Mouse (Mus musculus) limb, embryonic 12.5 days (tissue): ENCODE measurements around the gene Jade1. TPM values are rescaled to one million over a fixed set of nuclear protein-coding genes. Genes with fewer than 3 reads are reported as not detected.

Experiments
- ATAC-seq: fragments of 200-750 bp; cut with Nextera tagmentation; 2 replicates; pipeline ENCODE4 v1.8.0; 2017; ENCODE audit warnings: low read depth, moderate TSS enrichment; ENCODE audit not compliant: insufficient number of reproducible peaks, insufficient read depth, low FRiP score, low TSS enrichment
- H3K27ac ChIP-seq: fragments of 300-500 bp; sonication (generic); 2 replicates; pipeline ENCODE4 v1.5.1; 2016; ENCODE audit warnings: mild to moderate bottlenecking, moderate library complexity
- H3K27me3 ChIP-seq: fragments of 300-500 bp; sonication (generic); 2 replicates; pipeline ENCODE4 v1.6.1; 2016; ENCODE audit warnings: mild to moderate bottlenecking, moderate library complexity
- H3K36me3 ChIP-seq: fragments of 300-500 bp; sonication (generic); 2 replicates; pipeline ENCODE4 v1.6.1; 2016; ENCODE audit warnings: mild to moderate bottlenecking, moderate library complexity
- H3K4me1 ChIP-seq: fragments of 300-500 bp; sonication (generic); replicated peaks from 2 replicates; pipeline ENCODE4 v1.6.1; 2016
- H3K4me2 ChIP-seq: fragments of 300-500 bp; sonication (generic); 2 replicates; pipeline ENCODE4 v1.6.1; 2016; ENCODE audit warnings: mild to moderate bottlenecking, moderate library complexity
- H3K4me3 ChIP-seq: fragments of 300-500 bp; sonication (generic); replicated peaks from 2 replicates; pipeline ENCODE4 v1.5.1; 2016; ENCODE audit warnings: mild to moderate bottlenecking
- H3K9ac ChIP-seq: fragments of 300-500 bp; sonication (generic); replicated peaks from 2 replicates; pipeline ENCODE4 v1.6.1; 2016; ENCODE audit warnings: mild to moderate bottlenecking, moderate library complexity
- H3K9me3 ChIP-seq: fragments of 300-500 bp; sonication (generic); 2 replicates; pipeline ENCODE4 v1.6.1; 2016; ENCODE audit warnings: mild to moderate bottlenecking, moderate library complexity
- WGBS: fragments of 180-500 bp; shearing (Covaris S2); methylation state at CpG from one replicate; pipeline ENCODE4 v1.1.7; 2016; 5-methylcytosine and 5-hydroxymethylcytosine counted together
- polyA plus RNA-seq: library from polyadenylated mRNA; unstranded; fragments of >200 nt; fragmentation: Nextera tagmentation; extraction: Ambion mirVana; gene quantifications from 2 replicates; pipeline ENCODE4 v1.2.1, GENCODE M21; 2016

The Jade1 gene
- polyA plus RNA-seq, 1 experiment from 2014 or later: 15.3 TPM

DNA sequence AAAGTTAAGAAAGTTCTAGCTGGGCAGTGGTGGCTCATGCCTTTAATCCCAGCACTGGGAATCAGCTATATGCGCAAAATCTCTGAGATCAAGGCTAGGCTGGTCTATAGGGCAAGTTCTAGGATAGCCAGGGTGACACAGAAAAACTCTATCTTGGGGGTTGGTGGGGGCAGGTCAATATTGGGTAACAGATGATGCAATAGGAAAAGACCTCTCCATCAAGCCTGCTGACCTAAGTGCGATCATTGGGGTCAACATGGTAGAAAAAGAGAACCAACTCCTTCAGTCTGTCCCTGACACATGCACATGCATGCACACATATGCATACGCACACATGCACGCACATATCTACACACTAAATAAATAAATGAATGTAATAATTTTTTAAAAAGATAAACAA is 32.1 kb upstream of the Jade1 start:
- 94% methylated on average over 4 of the region's 4 CpGs for WGBS
- ATAC-seq: no peak
- no peak overlapping the region for H3K27ac ChIP-seq

DNA sequence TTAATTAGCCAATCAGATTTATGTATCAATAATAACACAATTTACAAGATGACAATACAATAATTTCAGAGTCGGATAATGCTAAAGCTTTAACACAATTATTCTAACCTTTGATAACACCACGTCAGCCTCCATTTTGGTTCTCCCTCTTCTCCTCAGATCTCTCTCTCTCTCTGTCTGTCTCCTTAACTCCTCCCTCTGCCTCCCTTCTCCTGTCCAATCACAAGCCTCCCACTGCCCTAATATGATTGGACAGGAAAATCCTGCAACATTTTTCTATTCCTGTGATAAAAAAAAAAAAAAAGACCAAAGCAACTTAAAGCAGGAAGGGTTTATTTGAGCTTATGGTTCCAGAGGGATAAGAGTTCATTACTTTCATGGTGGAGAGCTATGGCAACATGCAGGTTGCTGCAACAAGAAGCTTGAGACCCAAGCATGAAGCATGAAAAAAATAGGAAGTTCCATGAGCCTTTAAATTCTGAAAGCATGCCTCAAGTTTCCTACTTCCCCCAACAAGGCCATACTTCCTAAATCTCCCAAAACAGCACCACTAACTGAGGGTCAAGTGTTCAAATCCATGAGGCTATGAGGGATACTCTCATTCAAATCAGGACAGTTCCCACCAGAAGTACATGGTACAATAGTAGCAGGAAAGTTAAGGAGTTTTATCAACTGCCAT is 27.1 kb upstream of the Jade1 start:
- no peaks in the 10 kb centered on the region for H3K36me3 ChIP-seq

More for the DNA sequence above, 32.1 kb upstream of the Jade1 start:
- Histone ChIP-seq H3K27me3 (no peaks in the 10 kb centered on the region), H3K4me1 (no peaks in the 10 kb centered on the region), H3K36me3 (no peaks in the 10 kb centered on the region), H3K4me2 (no peak overlapping the region), H3K9ac (no peak overlapping the region), H3K9me3 (no peaks in the 10 kb centered on the region), H3K4me3 (no peak overlapping the region)

GRCm38 (mm10) chr3:41530156-41530555 is 25.4 kb upstream of the Jade1 start:
- ATAC-seq: no peak

More for the DNA sequence above, 27.1 kb upstream of the Jade1 start:
- no peaks in the 10 kb centered on the region for H3K9me3 ChIP-seq
- no peak overlapping the region for H3K4me2 ChIP-seq
- 99% methylated on average over 2 of the region's 2 CpGs for WGBS
- peaks cover 9% of the 10 kb centered on the region for H3K4me1 ChIP-seq
- H3K27ac ChIP-seq: no peak overlapping the region
- no peaks in the 10 kb centered on the region for H3K27me3 ChIP-seq
- H3K4me3 ChIP-seq: no peak overlapping the region
- H3K9ac ChIP-seq: no peak overlapping the region
- no peak for ATAC-seq

DNA sequence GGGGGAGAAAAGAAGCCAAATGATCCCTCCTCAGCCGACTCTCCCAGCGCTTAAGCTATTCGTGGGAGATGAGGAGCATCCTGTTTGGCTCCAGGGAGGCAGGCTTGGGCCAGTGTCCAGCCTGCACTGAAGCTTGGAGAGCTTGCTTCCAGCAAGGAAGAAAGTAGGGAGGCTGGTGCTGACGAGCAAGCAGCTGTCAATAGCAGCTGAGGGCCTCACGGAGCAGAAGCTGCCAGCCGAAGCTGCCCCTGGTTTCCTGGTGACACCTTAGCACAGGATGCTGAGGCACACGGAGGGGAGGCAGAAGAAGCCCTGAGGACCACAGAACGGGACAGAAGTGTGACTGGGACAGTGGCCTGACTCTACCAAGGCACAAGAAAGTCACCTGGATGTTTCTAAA is 24.0 kb upstream of the Jade1 start:
- 21% methylated on average over 8 of the region's 8 CpGs for WGBS
- no peak overlapping the region for H3K27ac ChIP-seq
- no peaks in the 10 kb centered on the region for H3K27me3 ChIP-seq
- H3K4me3 ChIP-seq: no peak overlapping the region
- ATAC-seq: no peak
- H3K36me3 ChIP-seq: no peaks in the 10 kb centered on the region
- H3K9me3 ChIP-seq: no peaks in the 10 kb centered on the region
- H3K9ac ChIP-seq: no peak overlapping the region
- peaks cover 9% of the 10 kb centered on the region for H3K4me1 ChIP-seq
- H3K4me2 ChIP-seq: 0 out of 2 replicates have a peak overlapping the region, but pooled peaks have one; percentile 15

More at GRCm38 (mm10) chr3:41530156-41530555, 25.4 kb upstream of the Jade1 start:
- H3K27me3 ChIP-seq: no peaks in the 10 kb centered on the region
- WGBS: 72% methylated on average over 3 of the region's 3 CpGs
- no peak overlapping the region for H3K9ac ChIP-seq
- H3K4me2 ChIP-seq: no peak overlapping the region
- no peak overlapping the region for H3K27ac ChIP-seq
- H3K4me3 ChIP-seq: no peak overlapping the region
- H3K36me3 ChIP-seq: no peaks in the 10 kb centered on the region
- H3K9me3 ChIP-seq: no peaks in the 10 kb centered on the region
- H3K4me1 ChIP-seq: peaks cover 9% of the 10 kb centered on the region

- no peaks in the 10 kb centered on the region for H3K9me3 ChIP-seq
- 68% methylated on average over 12 of the region's 12 CpGs for WGBS
- peaks cover 9% of the 10 kb centered on the region for H3K4me1 ChIP-seq
- no peak overlapping the region for H3K4me3 ChIP-seq
- no peak overlapping the region for H3K9ac ChIP-seq
- no peak overlapping the region for H3K4me2 ChIP-seq
- H3K27me3 ChIP-seq: no peaks in the 10 kb centered on the region
- ATAC-seq: no peak
- no peaks in the 10 kb centered on the region for H3K36me3 ChIP-seq
- no peak overlapping the region for H3K27ac ChIP-seq
Measured at GRCm38 (mm10) chr3:41532109-41532508, 23.4 kb upstream of the Jade1 start.

GRCm38 (mm10) chr3:41533660-41534059 is 21.9 kb upstream of the Jade1 start:
- H3K4me2 ChIP-seq: no peak overlapping the region
- no peak for ATAC-seq
- H3K27ac ChIP-seq: no peak overlapping the region
- no peaks in the 10 kb centered on the region for H3K9me3 ChIP-seq
- no peak overlapping the region for H3K4me3 ChIP-seq
- WGBS: 47% methylated on average over 7 of the region's 7 CpGs
- H3K36me3 ChIP-seq: no peaks in the 10 kb centered on the region
- H3K4me1 ChIP-seq: peaks cover 9% of the 10 kb centered on the region
- no peak overlapping the region for H3K9ac ChIP-seq
- H3K27me3 ChIP-seq: no peaks in the 10 kb centered on the region

- Histone ChIP-seq H3K4me3 (no peak overlapping the region), H3K9ac (no peak overlapping the region), H3K27me3 (no peaks in the 10 kb centered on the region), H3K36me3 (no peaks in the 10 kb centered on the region), H3K4me2 (no peak overlapping the region), H3K4me1 (no peaks in the 10 kb centered on the region), H3K27ac (no peak overlapping the region), H3K9me3 (no peaks in the 10 kb centered on the region)
- 87% methylated on average over 2 of the region's 2 CpGs for WGBS
- ATAC-seq: no peak
Measured at GRCm38 (mm10) chr3:41537957-41538356, 17.6 kb upstream of the Jade1 start.

DNA sequence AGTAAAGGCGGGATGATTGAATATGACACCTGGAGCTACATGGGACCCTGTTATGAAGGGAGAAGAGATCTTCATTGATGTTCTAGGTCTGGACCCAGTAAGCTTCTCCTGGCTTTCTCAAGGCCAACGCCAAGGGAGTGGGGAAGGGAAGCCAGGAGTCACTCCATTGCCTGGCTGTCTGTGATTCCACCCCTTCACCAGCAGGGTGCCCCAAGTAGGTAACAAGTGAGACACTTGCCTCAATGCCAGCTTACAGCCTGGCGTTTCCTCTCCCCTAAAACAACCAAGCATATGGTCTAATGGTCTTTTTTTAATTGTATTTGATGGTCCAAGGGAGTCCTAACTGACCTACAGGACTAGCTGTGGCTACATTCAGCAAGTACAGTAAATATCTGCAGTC is 14.2 kb upstream of the Jade1 start:
- H3K4me1 ChIP-seq: 0 out of 2 replicates have a peak, but pooled peaks cover 7% of the 10 kb centered on the region

GRCm38 (mm10) chr3:41544451-41544850 is 11.1 kb upstream of the Jade1 start:
- Histone ChIP-seq H3K36me3 (no peaks in the 10 kb centered on the region), H3K27ac (no peak overlapping the region), H3K4me1 (0 out of 2 replicates have a peak, but pooled peaks cover 7% of the 10 kb centered on the region), H3K9me3 (no peaks in the 10 kb centered on the region), H3K4me2 (no peak overlapping the region), H3K9ac (no peak overlapping the region), H3K27me3 (no peaks in the 10 kb centered on the region), H3K4me3 (no peak overlapping the region)
- 68% methylated on average over 7 of the region's 7 CpGs for WGBS
- no peak for ATAC-seq

More for the DNA sequence above, 14.2 kb upstream of the Jade1 start:
- no peak overlapping the region for H3K9ac ChIP-seq
- no peaks in the 10 kb centered on the region for H3K27me3 ChIP-seq
- no peak overlapping the region for H3K4me3 ChIP-seq
- no peaks in the 10 kb centered on the region for H3K36me3 ChIP-seq
- WGBS: 77% methylated on average over 3 of the region's 3 CpGs
- H3K9me3 ChIP-seq: no peaks in the 10 kb centered on the region
- ATAC-seq: no peak
- H3K4me2 ChIP-seq: no peak overlapping the region
- no peak overlapping the region for H3K27ac ChIP-seq

- Histone ChIP-seq H3K27me3 (no peaks in the 10 kb centered on the region), H3K4me2 (no peak overlapping the region), H3K4me1 (0 out of 2 replicates have a peak, but pooled peaks cover 7% of the 10 kb centered on the region), H3K4me3 (no peak overlapping the region), H3K9me3 (no peaks in the 10 kb centered on the region), H3K9ac (no peak overlapping the region), H3K36me3 (no peaks in the 10 kb centered on the region), H3K27ac (no peak overlapping the region)
- WGBS: 96% methylated on average over 5 of the region's 5 CpGs
- ATAC-seq: no peak
Measured at GRCm38 (mm10) chr3:41547289-41547688, 8.2 kb upstream of the Jade1 start.

DNA sequence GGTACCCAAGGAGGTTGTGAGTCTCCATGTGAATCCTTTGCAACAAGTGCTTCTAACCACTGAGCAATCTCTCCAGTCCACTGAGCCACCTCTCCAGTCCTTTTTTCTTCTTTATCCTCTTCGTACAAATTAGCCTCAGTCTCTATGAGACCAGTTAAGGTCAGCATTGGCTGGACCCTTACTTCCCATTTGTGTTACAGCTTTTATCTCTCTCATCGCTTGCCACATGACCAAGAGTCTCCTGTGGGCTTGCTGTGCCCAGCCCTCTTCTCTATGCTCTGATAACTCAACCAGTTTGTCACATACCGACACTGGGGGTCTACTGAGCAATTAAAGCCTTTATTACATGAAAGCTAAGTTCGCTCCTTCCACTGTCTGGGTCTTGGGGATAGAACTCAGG is 7.3 kb upstream of the Jade1 start:
- Histone ChIP-seq H3K27me3 (no peaks in the 10 kb centered on the region), H3K27ac (no peak overlapping the region), H3K36me3 (no peaks in the 10 kb centered on the region), H3K9ac (no peak overlapping the region), H3K9me3 (no peaks in the 10 kb centered on the region), H3K4me1 (0 out of 2 replicates have a peak, but pooled peaks cover 7% of the 10 kb centered on the region), H3K4me2 (no peak overlapping the region), H3K4me3 (no peak overlapping the region)
- ATAC-seq: no peak
- 80% methylated on average over 4 of the region's 4 CpGs for WGBS

DNA sequence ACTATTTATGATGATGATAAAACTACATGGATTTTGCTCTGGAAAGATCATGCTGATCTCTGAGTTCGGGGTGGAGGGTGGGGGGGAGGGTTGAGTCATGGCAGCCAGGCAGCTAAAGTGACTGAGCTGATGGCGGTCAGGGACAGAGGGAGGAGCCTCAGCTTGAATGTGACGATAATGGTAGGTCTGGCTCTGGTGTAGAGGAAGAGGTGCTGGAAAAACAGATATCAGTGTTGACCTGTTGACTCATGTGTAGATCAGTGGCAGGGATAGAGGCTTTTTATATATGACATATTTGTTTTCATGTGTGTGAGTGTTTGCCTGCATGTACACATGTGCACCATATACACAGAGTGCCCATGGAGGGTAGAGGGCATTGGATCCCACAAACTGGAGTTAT is 3.9 kb upstream of the Jade1 start:
- Histone ChIP-seq H3K4me3 (no peak overlapping the region), H3K27ac (no peak overlapping the region), H3K9ac (no peak overlapping the region), H3K4me1 (no peaks in the 10 kb centered on the region), H3K36me3 (no peaks in the 10 kb centered on the region), H3K9me3 (0 out of 2 replicates have a peak, but pooled peaks cover 9% of the 10 kb centered on the region), H3K27me3 (no peaks in the 10 kb centered on the region), H3K4me2 (no peak overlapping the region)
- WGBS: 68% methylated on average over 3 of the region's 3 CpGs
- ATAC-seq: no peak
